Mouse (Mus musculus) small intestine, adult 2 months (tissue): ENCODE results near the gene Gm20696.

Experiments
- CTCF ChIP-seq: fragments of 200-500 bp; IDR thresholded peaks from 2 replicates; pipeline ENCODE4 v1.5.1; 2012; ENCODE audit warnings: low read depth, mild to moderate bottlenecking, control low read depth, inconsistent platforms, low read length, moderate library complexity, mixed read lengths; ENCODE audit not compliant: insufficient replicate concordance, insufficient read length; ENCODE audit errors: extremely low read depth
- POLR2A ChIP-seq: fragments of 200-500 bp; IDR thresholded peaks from 2 replicates; pipeline ENCODE4 v1.6.1; 2012; ENCODE audit warnings: low read depth, mild to moderate bottlenecking, control low read depth, inconsistent platforms, low read length, moderate library complexity

DNA sequence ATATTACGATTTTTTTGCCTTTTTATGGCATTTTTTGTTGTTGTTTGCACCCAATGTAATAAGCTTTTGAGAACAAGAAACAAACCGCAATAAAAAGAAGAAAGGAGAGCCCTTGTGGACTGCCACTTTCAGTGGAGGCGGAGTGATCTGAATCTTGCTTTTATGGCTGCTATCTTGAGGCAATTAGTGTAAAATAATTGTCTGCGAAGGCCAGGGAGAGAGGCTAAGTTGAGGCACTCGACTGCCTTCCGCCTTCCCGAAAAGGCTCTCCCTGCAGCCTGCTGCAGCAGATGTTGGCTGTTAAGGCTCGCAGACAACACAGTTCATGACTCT, 181.7 kb downstream of the Gm20696 start:
- TF ChIP-seq POLR2A (no peak), CTCF (no peak)
